Mouse (Mus musculus) right cerebral cortex, postnatal 36 days (tissue): Measurements from ENCODE around the gene Shox2.

Experiments used
- DNase-seq, 2 experiments: peaks; one replicate each; pipeline ENCODE4 v3.0.0; 2022; ENCODE audit warnings: low spot score in 2 of 2, mixed read lengths in 1 of 2

Shox2 gene

GRCm38 (mm10) chr3:66981706-66982105 is at the start of gene Shox2:
Gene Shox2, minus strand, starts transcription at chr3:66981771.
- DNase-seq = no peak

DNA sequence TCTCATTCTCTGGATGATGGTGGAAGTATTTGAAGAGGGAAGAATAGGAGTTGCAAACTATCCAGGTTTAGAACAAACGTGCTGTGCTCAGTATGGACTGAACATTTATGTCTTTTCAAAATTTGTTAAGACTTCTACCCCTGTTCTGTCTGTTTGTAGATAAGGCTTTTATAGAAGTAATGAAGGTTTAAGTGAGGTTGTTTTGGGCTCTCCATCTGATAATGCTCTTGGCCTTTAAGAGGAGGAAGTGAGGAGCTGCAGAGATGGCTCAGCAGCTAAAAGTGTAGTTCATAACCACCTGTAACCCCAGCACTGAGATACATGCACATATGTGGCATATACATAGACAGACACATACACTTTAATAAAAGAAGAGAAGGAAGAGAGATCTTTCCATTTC is 15.2 kb upstream of the Shox2 start:
- DNase-seq = no peak

DNA sequence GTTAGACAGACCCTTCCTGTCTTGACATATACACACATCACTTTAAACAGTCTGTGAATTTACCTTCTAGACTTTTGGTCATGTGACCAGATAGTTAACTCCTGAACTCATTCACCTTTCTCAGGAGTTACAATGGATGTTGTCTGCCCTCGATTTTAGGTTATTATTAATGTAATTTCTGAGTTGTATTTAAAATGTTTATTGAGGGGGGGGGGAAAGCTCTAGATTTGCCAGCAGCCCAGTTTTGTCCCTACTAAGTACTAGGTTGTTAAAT is 4.7 kb upstream of the Shox2 start:
- no peak for DNase-seq

- peak; percentile 59 to 73 for DNase-seq
These were observed 4.1 kb upstream of the Shox2 start for GRCm38 (mm10) chr3:66985539-66986286.

GRCm38 (mm10) chr3:66983481-66983880 is 1.9 kb upstream of the Shox2 start:
- DNase-seq = no peak

DNA sequence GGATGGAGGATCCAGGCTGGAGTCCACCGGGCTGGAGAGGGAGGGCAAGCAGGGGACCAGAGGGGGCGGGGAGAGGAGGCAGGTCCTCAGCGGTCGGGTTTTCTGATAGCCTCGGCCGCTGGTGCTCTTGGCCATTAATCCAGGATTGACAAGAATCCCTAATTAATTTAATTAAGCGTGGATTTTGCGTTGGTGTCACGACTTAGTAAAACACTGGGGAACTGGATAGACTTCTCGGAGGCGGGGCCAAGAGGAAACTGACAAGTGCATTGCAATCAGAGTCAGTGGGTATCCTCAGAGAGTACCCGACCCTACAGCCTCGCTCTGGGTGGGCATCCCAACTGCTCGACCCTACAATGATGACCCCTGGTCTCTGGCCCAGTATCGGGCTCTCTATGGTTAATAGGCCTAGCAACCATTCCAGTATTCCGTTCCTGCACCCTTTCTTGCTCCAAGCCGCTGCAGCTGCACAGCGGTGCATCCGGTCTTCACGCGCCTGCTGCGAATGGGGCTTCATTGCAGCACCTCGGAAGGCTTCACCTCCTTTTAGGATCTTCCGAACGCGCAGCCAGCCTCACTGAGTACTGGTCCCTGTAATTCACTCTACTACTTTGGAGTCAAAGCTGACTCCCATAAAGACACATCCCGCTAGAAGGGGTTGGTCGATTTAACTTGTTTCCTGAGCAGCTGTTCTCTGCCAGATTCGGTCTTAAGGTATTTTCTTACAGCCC is 775 bp upstream of the Shox2 start:
- DNase-seq = no peak

- DNase-seq = no peak
These were observed 390 bp downstream of the Shox2 start, which contains the start of gene Rsrc1 for GRCm38 (mm10) chr3:66981101-66981661. Gene Rsrc1, plus strand, starts transcription at chr3:66981390.

DNA sequence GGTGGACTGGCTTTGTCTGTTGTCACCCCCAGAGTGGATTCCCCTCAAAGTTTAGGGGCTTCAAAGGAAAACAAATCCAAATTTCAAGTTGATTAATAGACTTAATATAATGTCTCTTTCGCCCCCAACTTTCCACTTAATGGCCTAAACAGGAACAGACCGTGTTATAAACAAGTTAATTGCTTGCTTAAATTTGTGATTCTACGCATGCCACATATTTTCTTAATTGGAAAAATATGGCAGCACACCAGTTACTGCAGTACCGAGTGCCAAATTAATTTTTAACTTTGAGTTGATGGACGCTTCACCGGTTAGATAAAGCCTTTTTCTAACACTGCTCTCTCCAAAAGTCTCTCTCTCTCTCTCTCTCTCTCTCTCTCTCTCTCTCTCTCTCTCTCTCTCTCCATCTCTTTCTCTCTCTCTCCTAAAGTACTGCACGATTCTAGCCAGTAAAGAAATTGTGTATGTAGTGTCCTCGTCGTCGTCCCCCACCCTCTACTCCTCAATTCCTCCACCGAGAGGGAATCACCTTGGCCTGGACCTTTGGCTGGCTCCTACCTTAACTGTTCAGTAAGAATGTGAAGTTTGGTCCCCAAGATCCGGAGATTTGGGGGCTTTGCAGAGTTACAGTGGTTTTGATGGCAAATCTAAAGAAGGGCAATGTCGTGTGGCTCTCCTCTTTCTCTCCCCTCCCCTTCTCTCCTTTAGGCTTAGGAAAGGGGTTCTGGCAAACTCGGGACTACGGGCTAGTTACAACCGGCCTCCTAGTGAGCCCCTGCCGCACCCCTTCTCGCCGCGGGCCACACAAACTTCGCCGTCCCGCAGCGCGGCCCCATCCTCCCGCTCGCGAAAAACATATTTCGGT is 1.2 kb downstream of the Shox2 start:
- DNase-seq = no peak

- no peak for DNase-seq
These were observed 2.1 kb downstream of the Shox2 start for GRCm38 (mm10) chr3:66979491-66979890.

DNA sequence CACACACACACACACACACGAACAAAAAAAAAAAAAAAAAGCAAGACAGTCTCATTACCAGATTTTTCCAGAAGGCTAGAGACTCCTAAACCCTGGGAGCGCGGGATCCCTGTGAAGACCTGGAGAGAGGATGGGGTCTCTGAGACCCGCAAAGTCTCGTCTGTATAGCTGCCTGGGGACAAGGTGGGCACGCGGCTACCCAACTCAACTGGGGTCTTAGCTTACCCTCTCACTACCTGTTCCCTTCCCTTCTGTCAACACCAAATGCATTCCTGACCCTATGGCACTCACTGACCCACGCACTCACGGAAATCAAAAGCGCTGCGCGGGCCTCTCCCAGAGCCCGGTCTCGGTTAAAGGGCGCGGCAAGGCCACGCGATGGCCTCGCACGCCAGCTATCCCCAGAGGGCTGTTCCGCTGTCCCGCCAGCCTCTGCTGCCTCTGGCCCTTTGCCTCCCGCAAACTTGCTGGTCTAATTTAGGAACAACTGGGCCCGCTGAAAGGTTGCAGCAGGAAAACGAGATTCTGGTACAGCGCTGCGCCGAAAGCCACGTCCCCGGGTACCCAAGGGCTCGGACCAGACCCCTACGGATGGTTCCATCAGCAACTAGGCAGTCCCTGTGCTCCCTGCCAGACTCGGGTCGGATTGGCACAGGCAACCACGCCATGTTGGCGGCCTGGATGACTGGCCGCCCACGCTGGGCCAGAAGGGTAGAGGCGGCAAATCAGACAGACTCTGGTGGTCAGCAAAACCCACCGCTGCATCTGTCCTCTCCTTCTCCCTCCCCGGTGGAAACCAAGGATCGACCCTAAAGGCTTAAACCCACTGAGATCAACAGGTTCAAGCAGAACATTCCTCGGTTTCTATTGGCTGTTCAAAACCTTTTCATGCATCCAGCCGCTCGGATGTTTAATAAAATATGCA is 2.9 kb downstream of the Shox2 start:
- DNase-seq = no peak

DNA sequence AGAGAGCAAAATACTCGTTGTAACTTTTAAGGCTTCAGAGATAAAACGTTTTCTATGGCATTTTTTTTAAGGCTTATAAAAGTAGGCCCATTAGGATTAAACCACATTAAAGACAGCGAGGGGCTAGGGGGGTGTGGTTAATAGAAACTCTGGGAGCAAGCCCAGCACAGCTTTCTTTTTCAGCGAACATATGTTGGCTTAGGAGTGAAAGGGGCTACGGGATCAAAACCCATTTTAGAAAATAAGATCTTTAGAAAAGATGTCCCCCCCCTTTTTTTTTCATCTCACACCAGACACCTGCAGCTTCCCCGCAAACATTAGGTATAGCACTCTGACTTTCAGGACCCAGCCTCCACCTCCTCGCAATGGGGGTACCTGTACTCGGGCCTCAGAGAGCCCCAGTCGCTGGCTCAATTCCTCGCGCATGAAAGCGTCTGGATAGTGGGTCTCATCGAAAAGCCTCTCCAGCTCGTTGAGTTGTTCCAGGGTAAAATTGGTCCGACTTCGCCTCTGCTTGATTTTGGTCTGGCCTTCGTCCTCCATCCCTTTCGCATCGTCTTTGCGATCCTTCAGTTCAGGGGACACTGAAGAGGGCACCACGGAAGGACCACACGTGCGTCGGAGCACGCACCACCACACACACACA is 3.6 kb downstream of the Shox2 start:
- DNase-seq = no peak

DNA sequence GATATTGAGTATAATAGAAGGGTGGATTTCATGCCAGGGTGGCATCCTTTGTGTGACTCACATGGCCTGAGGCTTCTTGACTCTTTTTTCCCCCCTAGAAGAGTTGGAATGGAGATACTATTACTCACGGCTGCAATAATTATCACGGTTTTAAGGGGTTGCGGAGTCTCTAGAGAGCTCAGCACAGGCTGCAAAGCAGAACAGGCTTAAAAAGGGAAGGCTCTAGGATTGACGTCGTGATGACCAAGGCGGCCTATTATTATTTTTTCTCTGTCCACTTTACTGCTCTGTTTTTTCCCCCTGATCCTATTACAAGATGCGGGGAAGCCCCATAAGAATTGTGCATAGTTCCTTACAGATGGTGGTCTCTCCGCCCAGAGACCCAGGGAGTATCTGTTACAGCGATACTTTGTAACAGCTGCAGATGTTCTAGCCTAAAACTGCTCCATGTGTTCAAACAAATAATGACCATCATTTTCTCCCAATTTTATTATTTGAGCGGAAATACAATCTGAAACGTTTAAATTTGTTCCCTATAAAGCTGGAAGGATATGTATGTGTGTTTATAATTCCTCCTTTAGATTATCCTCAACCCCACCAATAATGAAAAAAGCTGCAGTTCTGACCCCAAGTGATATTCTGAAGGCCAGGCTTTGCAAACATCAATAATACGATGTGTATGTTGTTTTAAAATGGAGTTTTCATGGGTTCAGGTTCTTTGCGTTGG is 4.5 kb downstream of the Shox2 start:
- DNase-seq = no peak

- DNase-seq = no peak
These were observed 7.1 kb downstream of the Shox2 start for GRCm38 (mm10) chr3:66974501-66974900.

- no peak for DNase-seq
These were observed 8.1 kb downstream of the Shox2 start for GRCm38 (mm10) chr3:66973391-66973943.

- no peak for DNase-seq
These were observed 9.2 kb downstream of the Shox2 start for GRCm38 (mm10) chr3:66972191-66972950.

- no peak for DNase-seq
These were observed 10.8 kb downstream of the Shox2 start for GRCm38 (mm10) chr3:66970661-66971331.

DNA sequence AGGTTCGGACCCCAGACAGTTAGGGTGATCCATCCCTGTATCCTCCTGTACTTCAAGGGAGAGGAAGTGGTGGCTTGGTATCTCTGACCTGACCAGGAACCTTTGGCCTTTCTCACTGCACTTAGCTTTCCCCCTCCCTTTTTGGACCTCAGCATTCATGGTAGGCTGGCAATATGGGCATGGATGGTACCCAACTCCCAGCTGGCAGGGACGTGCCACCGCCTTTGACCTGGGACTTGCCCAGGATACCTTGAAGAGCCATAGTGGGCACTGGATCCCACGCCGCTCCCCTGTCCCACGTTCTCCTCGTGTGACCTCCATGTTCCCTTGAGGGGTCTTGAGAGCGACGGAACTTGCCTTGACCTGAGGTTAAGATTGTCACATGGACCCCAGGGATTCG is 11.3 kb downstream of the Shox2 start:
- DNase-seq = no peak

DNA sequence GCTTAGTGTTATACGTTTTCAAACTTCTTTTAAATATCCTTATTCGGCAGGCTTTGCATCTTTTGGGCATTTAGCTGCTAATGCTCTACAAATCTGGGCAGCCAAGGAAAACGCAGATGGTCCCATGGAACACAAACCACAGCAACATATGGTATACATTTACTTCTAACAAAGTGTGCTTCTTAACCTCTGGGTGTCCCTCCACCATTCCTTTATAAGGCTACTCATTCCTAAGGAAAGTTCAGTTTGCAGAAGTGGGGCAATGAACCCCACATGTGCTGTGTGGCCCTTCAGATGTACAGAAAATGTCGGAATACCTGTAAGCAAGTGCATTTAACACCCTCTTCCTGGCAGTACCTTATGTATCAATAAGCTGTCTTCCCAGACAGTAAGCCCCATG is 14.1 kb downstream of the Shox2 start:
- DNase-seq = no peak
